Mouse (Mus musculus): ENCODE measurements at regions not wholly inside any gene's neighbourhood (a gene's known extent, or its start where the extent isn't known, plus 50 kb on each side); places are given as distances from the start of the nearest gene placed in this dataset.
A peak's percentile ranks its signal among the peaks of the same experiment; 100 is the strongest.

GRCm38 (mm10) chr17:45886420-45887049, 145.6 kb downstream of the Vegfa start:
- DNase-seq: no peak

GRCm38 (mm10) chr17:45885461-45886336, 146.5 kb downstream of the Vegfa start:
- DNase-seq: no peak

- no peak for DNase-seq
These were observed 148.0 kb downstream of the Vegfa start for GRCm38 (mm10) chr17:45884021-45884722.

GRCm38 (mm10) chr17:45882682-45883081, 149.0 kb upstream of the 1600014C23Rik start:
- no peak for DNase-seq

GRCm38 (mm10) chr17:45881284-45881683, 147.6 kb upstream of the 1600014C23Rik start:
- DNase-seq: no peak

GRCm38 (mm10) chr17:45880761-45881160, 147.1 kb upstream of the 1600014C23Rik start:
- no peak for DNase-seq

- no peak for DNase-seq
These were observed 146.0 kb upstream of the 1600014C23Rik start for GRCm38 (mm10) chr17:45879478-45880250.

GRCm38 (mm10) chr17:45878394-45878793, 144.8 kb upstream of the 1600014C23Rik start:
- no peak for DNase-seq

GRCm38 (mm10) chr17:45875325-45875724, 141.7 kb upstream of the 1600014C23Rik start:
- DNase-seq: peak; percentile 12 to 33

GRCm38 (mm10) chr17:45873996-45874395, 140.4 kb upstream of the 1600014C23Rik start:
- DNase-seq: no peak

- DNase-seq: no peak
These were observed 139.7 kb upstream of the 1600014C23Rik start for GRCm38 (mm10) chr17:45873200-45873955.

- no peak for DNase-seq
These were observed 138.3 kb upstream of the 1600014C23Rik start for GRCm38 (mm10) chr17:45871666-45872653.

- DNase-seq: no peak
These were observed 137.4 kb upstream of the 1600014C23Rik start for GRCm38 (mm10) chr17:45871067-45871466.

GRCm38 (mm10) chr17:45869014-45869968, 135.6 kb upstream of the 1600014C23Rik start:
- no peak for DNase-seq

- DNase-seq: no peak
These were observed 134.9 kb upstream of the 1600014C23Rik start for GRCm38 (mm10) chr17:45868539-45868938.

- no peak for DNase-seq
These were observed 134.1 kb upstream of the 1600014C23Rik start for GRCm38 (mm10) chr17:45867727-45868126.

- DNase-seq: no peak
These were observed 133.4 kb upstream of the 1600014C23Rik start for GRCm38 (mm10) chr17:45866876-45867652.

- no peak for DNase-seq
These were observed 132.7 kb upstream of the 1600014C23Rik start for GRCm38 (mm10) chr17:45866346-45866745.

- DNase-seq: no peak
These were observed 132.3 kb upstream of the 1600014C23Rik start for GRCm38 (mm10) chr17:45865944-45866343.

Data from thymus, postnatal 36 days (tissue).